Mouse (Mus musculus) neural tube, embryonic 13.5 days (tissue): ENCODE results near the gene Lsamp. TPM values are rescaled to one million over a fixed set of nuclear protein-coding genes. Genes with fewer than 3 reads are reported as not detected.

Experiments used
- ATAC-seq: fragments of 200-750 bp; cut with Nextera tagmentation; 2 replicates; pipeline ENCODE4 v1.8.0; 2017; ENCODE audit warnings: low read depth, mild to moderate bottlenecking, moderate TSS enrichment, moderate library complexity
- H3K27ac ChIP-seq: fragments of 300-500 bp; sonication (generic); replicated peaks from 2 replicates; pipeline ENCODE4 v1.5.1; 2015; ENCODE audit warnings: moderate library complexity, mild to moderate bottlenecking, inconsistent platforms
- H3K27me3 ChIP-seq: fragments of 300-500 bp; sonication (generic); 2 replicates; pipeline ENCODE4 v1.6.1; 2015; ENCODE audit warnings: mild to moderate bottlenecking, inconsistent platforms
- H3K36me3 ChIP-seq: fragments of 300-500 bp; sonication (generic); 2 replicates; pipeline ENCODE4 v1.6.1; 2015; ENCODE audit warnings: mild to moderate bottlenecking, inconsistent platforms
- H3K4me1 ChIP-seq: fragments of 300-500 bp; sonication (generic); replicated peaks from 2 replicates; pipeline ENCODE4 v1.6.1; 2015; ENCODE audit warnings: inconsistent platforms
- H3K4me2 ChIP-seq: fragments of 300-500 bp; sonication (generic); 2 replicates; pipeline ENCODE4 v1.6.1; 2015; ENCODE audit warnings: inconsistent platforms, mild to moderate bottlenecking, moderate library complexity
- H3K4me3 ChIP-seq: fragments of 300-500 bp; sonication (generic); 2 replicates; pipeline ENCODE4 v1.5.1; 2015; ENCODE audit warnings: mild to moderate bottlenecking, inconsistent platforms
- H3K9ac ChIP-seq: fragments of 300-500 bp; sonication (generic); 2 replicates; pipeline ENCODE4 v1.6.1; 2015; ENCODE audit warnings: moderate library complexity, mild to moderate bottlenecking, inconsistent platforms
- H3K9me3 ChIP-seq: fragments of 300-500 bp; sonication (generic); 2 replicates; pipeline ENCODE4 v1.6.1; 2016; ENCODE audit warnings: inconsistent platforms
- WGBS: fragments of 180-500 bp; shearing (Covaris S2); methylation state at CpG from one replicate; pipeline ENCODE4 v1.1.7; 2015; 5-methylcytosine and 5-hydroxymethylcytosine counted together
- microRNA-seq: library from miRNA; unstranded; fragments of <30 nt; microRNA quantifications from one replicate; pipeline ENCODE4, GENCODE M21; 2016
- polyA plus RNA-seq: library from polyadenylated mRNA; unstranded; fragments of >200 nt; fragmentation: Nextera tagmentation; extraction: Ambion mirVana; gene quantifications from 2 replicates; pipeline ENCODE4 v1.2.1, GENCODE M21; 2015

The Lsamp gene
- polyA plus RNA-seq, 1 experiment from 2014 or later, result 56.5 TPM

GRCm38 (mm10) chr16:42180473-42180872 lies 2196.3 kb downstream of the Lsamp start:
- Histone ChIP-seq H3K4me2 (no peak overlapping the region), H3K4me1 (no peaks in the 10 kb centered on the region), H3K27me3 (no peaks in the 10 kb centered on the region), H3K4me3 (no peak overlapping the region), H3K9me3 (no peaks in the 10 kb centered on the region), H3K9ac (no peak overlapping the region), H3K36me3 (no peaks in the 10 kb centered on the region), H3K27ac (no peak overlapping the region)
- WGBS, result 93% methylated on average over 11 of the region's 11 CpGs
- ATAC-seq, result no peak

DNA sequence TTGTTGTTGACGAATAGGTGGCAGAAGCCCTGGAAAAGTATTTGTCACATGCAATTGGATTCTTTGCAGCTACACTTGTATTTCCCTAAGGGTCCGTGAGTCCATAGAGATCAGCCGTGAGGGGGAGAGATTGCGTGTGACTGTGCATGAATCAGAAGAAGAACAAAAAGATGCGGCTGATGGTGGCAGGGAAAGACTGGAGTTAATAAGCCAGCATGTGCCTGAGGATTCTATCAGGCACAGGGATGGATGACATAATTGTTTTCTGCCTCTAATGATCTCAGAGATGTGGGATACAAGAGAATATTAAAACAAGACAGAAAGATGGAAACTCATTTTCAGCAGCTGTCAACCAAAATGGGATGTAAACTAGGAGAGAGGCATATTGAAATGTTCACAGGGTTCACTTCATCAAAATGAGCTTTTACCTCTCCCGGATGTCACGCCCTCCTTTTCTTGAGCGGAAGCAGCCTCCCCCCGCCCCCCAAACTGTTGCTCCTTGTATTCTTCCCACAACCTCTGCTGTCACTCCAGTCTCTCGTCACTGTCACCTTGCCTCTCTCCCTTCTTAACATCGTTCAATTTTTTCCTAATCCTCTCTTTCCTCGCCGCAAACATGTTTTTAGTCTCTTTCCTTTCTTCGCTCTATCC lies 2205.4 kb downstream of the Lsamp start:
- whole genome bisulfite sequencing, result 29% methylated on average over 14 of the region's 14 CpGs

GRCm38 (mm10) chr16:42190114-42191045 lies 2206.2 kb downstream of the Lsamp start:
- Histone ChIP-seq H3K36me3 (no peaks in the 10 kb centered on the region), H3K9ac (peak overlapping the region; percentile 84), H3K4me1 (peaks cover 24% of the 10 kb centered on the region), H3K4me2 (peak overlapping the region; percentile 78), H3K9me3 (no peaks in the 10 kb centered on the region), H3K27ac (peak overlapping the region; percentile 99), H3K27me3 (no peaks in the 10 kb centered on the region), H3K4me3 (peak overlapping the region; percentile 52)
- WGBS, result 1% methylated on average over 43 of the region's 44 CpGs
- ATAC-seq, result peak; percentile 95

More for the DNA sequence above, 2205.4 kb downstream of the Lsamp start:
- H3K9me3 ChIP-seq, result no peaks in the 10 kb centered on the region
- peak overlapping the region; percentile 84 for H3K9ac ChIP-seq
- H3K36me3 ChIP-seq, result no peaks in the 10 kb centered on the region
- peak overlapping the region; percentile 78 for H3K4me2 ChIP-seq
- H3K27ac ChIP-seq, result peak overlapping the region; percentile 99
- peaks cover 24% of the 10 kb centered on the region for H3K4me1 ChIP-seq
- H3K27me3 ChIP-seq, result no peaks in the 10 kb centered on the region
- peak; percentile 20 for ATAC-seq
- H3K4me3 ChIP-seq, result peak overlapping the region; percentile 52

Small RNA genes lying within 50 kb of the gene (microRNA-seq; reads per million reads assigned to microRNA genes)
- gene Gm27887 (not detected), gene Gm47276 (not detected)
